Mouse (Mus musculus): ENCODE measurements at regions not wholly inside any gene's neighbourhood (a gene's known extent, or its start where the extent isn't known, plus 50 kb on each side); places are given as distances from the start of the nearest gene placed in this dataset.

DNA sequence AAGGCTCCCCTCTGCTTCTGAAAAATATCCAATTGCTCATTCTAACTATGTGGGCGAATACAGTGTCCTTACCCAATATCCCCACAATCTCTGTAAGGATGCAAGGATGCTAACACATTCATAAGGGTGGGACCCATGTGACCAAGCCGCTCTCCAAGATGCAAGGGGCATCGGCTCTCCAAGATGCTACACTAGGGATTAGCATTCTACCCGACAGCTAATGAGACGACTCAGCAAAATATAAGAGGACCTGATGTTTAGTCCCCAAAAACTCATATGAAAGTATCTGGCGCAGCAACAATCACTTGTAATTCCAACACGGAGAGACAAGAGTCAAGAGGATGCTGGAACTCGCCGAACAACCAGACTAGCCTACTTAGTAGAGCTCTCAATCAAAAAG is 299.6 kb upstream of the Jmjd1c start:
- ATAC-seq (replicated peaks; ENCODE audit: low FRiP score) (no peak), DNase-seq (ENCODE audit: low spot score) (no peak)
- H3K4me2 ChIP-seq: no peak overlapping the region
- no peak overlapping the region for H3K27ac ChIP-seq (ENCODE audit: low read depth, low read length)
- H3K4me1 ChIP-seq (replicated peaks; ENCODE audit: control insufficient read depth, insufficient read depth, low read length): no peaks in the 10 kb centered on the region
- 84% methylated on average over 9 of the region's 9 CpGs for WGBS
- no peaks in the 10 kb centered on the region for H3K36me3 ChIP-seq (ENCODE audit: control insufficient read depth, insufficient read depth, low read length)
- H3K9me3 ChIP-seq (ENCODE audit: control insufficient read depth, low read length): no peaks in the 10 kb centered on the region
- no peaks in the 10 kb centered on the region for H3K27me3 ChIP-seq (replicated peaks; ENCODE audit: control insufficient read depth, insufficient read depth, low read length)
- H3K9ac ChIP-seq (ENCODE audit: low read depth, low read length): no peak overlapping the region
- H3K4me3 ChIP-seq (ENCODE audit: low read depth, low read length): no peak overlapping the region

DNA sequence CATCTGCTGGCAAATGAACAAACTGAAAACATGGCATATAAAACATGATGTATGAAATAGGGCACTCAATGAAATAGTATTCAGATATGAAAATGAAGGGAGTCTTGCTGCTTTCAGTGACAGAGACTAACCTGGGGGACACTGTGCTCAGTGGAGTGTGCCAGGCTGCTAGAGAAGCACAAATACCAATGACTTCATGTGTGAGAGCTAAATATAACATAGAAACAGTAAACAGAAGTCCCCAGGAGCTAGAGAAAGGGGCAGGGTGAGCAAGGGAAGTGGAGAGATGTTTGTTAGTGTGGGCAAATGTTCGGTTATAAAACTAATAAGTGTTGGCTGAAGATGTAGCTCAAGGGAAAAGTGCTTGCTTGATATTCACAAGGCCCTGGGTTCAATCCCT is 293.2 kb upstream of the Jmjd1c start:
- Histone ChIP-seq H3K27ac (ENCODE audit: low read depth, low read length) (no peak overlapping the region), H3K9ac (ENCODE audit: low read depth, low read length) (no peak overlapping the region), H3K4me3 (ENCODE audit: low read depth, low read length) (no peak overlapping the region), H3K4me1 (replicated peaks; ENCODE audit: control insufficient read depth, insufficient read depth, low read length) (no peaks in the 10 kb centered on the region), H3K9me3 (ENCODE audit: control insufficient read depth, low read length) (no peaks in the 10 kb centered on the region), H3K36me3 (ENCODE audit: control insufficient read depth, insufficient read depth, low read length) (no peaks in the 10 kb centered on the region), H3K27me3 (replicated peaks; ENCODE audit: control insufficient read depth, insufficient read depth, low read length) (no peaks in the 10 kb centered on the region), H3K4me2 (no peak overlapping the region)
- WGBS: 84% methylated on average over 1 of the region's 1 CpGs
- DNase-seq (ENCODE audit: low spot score) (no peak), ATAC-seq (replicated peaks; ENCODE audit: low FRiP score) (no peak)

DNA sequence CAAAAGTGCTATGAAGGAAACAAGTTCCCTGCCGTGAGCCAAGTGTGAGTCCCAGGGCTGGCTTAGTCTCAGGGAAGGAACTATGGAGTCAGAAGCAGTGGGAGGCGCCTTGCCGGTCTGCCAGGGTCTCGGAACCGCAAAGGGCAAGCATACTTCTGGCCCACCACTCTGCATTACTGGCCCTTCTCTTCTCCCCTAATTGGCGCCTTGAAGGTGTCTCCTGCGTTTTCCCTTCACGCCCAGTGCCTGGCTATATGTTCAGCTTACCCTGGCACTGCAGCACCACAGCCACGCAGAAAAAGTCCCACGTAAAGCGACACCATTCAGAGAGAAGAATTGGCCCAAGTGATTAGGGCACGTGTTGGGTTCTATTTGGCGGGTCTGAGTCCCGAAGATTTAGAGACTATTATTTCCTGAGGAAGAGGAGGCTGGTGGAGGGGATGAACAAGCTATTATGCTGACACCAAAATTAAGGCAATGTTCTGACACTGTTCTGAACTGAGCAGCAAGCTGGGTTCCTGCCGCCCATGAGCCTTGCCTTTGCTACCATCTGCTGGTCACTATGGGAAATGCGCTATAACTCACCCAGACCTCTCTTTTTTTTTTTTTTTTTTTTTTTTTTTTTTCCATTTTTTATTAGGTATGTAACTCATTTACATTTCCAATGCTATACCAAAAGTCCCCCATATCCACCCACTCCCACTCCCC is 288.5 kb upstream of the Jmjd1c start:
- ATAC-seq (replicated peaks; ENCODE audit: low FRiP score) (no peak), DNase-seq (ENCODE audit: low spot score) (peak; percentile 31)
- H3K4me3 ChIP-seq (ENCODE audit: low read depth, low read length): no peak overlapping the region
- H3K9me3 ChIP-seq (ENCODE audit: control insufficient read depth, low read length): no peaks in the 10 kb centered on the region
- no peaks in the 10 kb centered on the region for H3K4me1 ChIP-seq (replicated peaks; ENCODE audit: control insufficient read depth, insufficient read depth, low read length)
- no peaks in the 10 kb centered on the region for H3K27me3 ChIP-seq (replicated peaks; ENCODE audit: control insufficient read depth, insufficient read depth, low read length)
- 46% methylated on average over 16 of the region's 16 CpGs for WGBS
- no peak overlapping the region for H3K9ac ChIP-seq (ENCODE audit: low read depth, low read length)
- H3K36me3 ChIP-seq (ENCODE audit: control insufficient read depth, insufficient read depth, low read length): no peaks in the 10 kb centered on the region
- no peak overlapping the region for H3K4me2 ChIP-seq
- no peak overlapping the region for H3K27ac ChIP-seq (ENCODE audit: low read depth, low read length)

DNA sequence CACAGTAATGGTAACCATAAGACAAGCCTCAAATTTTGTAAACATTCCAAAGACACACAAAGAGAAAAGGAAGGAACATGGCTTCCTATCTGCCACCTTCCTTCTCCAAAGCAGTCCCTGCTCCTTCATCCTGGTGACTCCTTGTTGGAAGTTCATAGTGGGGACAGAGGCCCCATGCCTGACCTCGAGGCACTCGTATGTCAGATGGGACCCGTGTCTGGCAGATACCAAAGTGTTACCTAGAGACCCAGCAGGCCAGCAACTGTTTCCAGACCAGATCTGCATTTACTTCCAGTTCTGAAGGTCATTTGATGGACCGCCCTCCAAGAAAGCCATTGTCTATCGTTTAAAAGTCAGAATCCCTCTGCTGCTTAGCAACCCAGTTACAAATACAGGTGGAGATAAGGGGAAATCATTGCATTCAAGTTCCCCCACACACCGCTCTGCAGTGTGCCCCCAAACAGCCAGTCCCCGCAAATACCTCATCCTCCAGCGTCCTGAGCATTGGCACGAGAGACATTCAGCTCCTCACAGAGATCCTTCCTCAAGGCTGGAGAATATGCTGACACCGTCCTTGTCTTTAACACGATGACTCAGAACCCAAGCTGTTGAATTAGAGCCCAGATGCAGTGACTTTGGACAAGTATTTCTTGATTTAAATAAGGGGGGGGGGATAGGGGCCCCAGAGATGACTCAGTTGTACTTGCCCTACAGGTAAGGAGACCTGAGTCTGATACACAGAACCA is 283.2 kb upstream of the Jmjd1c start:
- H3K27ac ChIP-seq (ENCODE audit: low read depth, low read length): no peak overlapping the region
- no peaks in the 10 kb centered on the region; the same call in 1 of the 2 replicates for H3K4me1 ChIP-seq (replicated peaks; ENCODE audit: control insufficient read depth, insufficient read depth, low read length)
- no peak overlapping the region for H3K4me2 ChIP-seq
- 73% methylated on average over 11 of the region's 11 CpGs for WGBS
- no peak overlapping the region for H3K9ac ChIP-seq (ENCODE audit: low read depth, low read length)
- no peaks in the 10 kb centered on the region for H3K36me3 ChIP-seq (ENCODE audit: control insufficient read depth, insufficient read depth, low read length)
- H3K27me3 ChIP-seq (replicated peaks; ENCODE audit: control insufficient read depth, insufficient read depth, low read length): no peaks in the 10 kb centered on the region
- H3K4me3 ChIP-seq (ENCODE audit: low read depth, low read length): no peak overlapping the region
- DNase-seq (ENCODE audit: low spot score) (peak; percentile 25), ATAC-seq (replicated peaks; ENCODE audit: low FRiP score) (no peak)
- no peaks in the 10 kb centered on the region for H3K9me3 ChIP-seq (ENCODE audit: control insufficient read depth, low read length)

DNA sequence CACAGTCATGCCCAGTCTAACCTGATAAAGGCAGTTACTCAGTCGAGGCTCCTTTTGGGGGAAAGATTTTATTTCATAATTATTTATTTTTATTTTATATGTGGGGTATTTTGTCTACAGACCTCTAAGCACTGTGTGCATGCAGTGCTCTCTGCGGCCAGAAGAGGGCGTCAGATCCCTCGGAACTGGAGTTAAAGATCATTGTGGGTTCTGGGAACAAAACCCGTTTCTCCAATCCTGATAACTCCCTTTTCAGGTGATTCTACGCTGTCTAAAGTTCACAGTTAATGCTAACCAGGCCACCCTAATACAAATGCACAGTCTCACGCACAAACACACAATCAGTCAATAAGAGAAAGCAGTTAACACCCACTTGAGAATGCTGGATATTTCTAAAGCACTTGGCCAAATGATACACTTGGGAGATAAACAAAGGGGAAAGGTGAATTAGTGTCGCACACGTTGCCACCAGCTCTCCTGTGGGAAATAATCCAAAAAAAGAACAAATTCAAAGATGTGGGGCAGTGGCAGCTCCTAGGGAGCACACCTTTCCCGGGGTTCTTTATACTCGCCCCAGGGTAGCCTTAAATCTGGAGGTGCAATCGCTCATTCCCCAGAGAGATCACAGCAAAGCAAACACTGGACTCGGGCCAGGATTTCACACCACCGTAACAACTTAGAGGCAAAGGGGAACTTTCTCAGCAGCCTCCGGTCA is 281.9 kb upstream of the Jmjd1c start:
- Histone ChIP-seq H3K27me3 (replicated peaks; ENCODE audit: control insufficient read depth, insufficient read depth, low read length) (no peaks in the 10 kb centered on the region), H3K36me3 (ENCODE audit: control insufficient read depth, insufficient read depth, low read length) (no peaks in the 10 kb centered on the region), H3K27ac (ENCODE audit: low read depth, low read length) (no peak overlapping the region), H3K9ac (ENCODE audit: low read depth, low read length) (no peak overlapping the region), H3K4me3 (ENCODE audit: low read depth, low read length) (peak overlapping the region; percentile 8; the same call in 1 of the 2 replicates), H3K9me3 (ENCODE audit: control insufficient read depth, low read length) (no peaks in the 10 kb centered on the region), H3K4me1 (replicated peaks; ENCODE audit: control insufficient read depth, insufficient read depth, low read length) (no peaks in the 10 kb centered on the region; the same call in 1 of the 2 replicates), H3K4me2 (peak overlapping the region; percentile 54)
- DNase-seq (ENCODE audit: low spot score) (peak; percentile 26), ATAC-seq (replicated peaks; ENCODE audit: low FRiP score) (peak; percentile 17; the same call in 1 of the 2 replicates)
- WGBS: 14% methylated on average over 15 of the region's 15 CpGs

DNA sequence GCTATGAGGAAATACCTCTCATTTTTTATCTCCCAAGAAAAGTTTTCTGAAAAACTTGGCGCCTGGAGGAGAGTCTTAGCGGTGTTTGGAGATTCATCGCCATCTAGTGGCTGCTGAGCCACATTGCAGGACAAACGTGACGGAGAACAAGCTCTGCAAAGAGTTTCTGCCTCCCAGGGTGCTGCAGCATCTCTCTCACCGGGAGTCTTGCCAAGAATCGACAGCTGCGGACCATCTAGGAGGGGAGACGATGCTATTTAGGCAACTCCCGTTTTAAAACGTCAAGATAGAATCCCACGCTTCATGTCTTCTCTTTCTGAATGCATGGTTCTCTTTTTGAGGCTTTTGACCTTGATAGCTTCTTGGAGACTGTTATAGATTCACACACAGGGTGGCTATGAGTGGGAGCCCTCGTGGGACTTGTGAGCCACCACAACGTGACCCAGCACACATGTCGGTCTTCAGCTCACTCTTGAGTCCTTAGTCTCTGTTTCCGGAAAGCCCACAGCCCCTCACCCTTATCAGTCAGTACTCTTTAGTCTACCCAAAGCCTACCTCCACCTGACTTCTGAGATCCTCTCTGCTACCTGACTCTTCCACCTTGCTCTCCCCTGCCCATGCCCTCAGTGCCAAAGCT is 281.2 kb upstream of the Jmjd1c start:
- WGBS: 10% methylated on average over 16 of the region's 16 CpGs

DNA sequence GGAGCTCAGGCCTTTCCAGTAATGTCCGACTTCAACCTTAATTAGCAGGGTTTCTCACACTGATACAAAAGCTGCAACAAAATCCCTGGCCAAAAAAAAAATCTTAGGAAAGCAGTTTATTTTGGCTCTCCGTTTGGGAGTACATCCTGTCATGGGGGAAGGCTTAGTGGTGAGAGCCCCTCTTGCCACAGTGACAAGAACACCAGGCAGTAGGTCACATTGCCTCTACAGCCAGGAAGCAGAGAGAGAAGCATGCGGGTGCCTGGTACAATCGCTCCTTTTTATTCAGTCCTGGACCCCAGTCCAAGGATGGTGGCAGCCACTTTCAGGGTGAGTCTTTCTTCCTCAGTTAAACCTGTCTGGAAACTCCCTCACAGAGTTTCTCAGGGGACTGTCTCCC is 280.0 kb upstream of the Jmjd1c start:
- WGBS: 71% methylated on average over 4 of the region's 4 CpGs
- ATAC-seq (replicated peaks; ENCODE audit: low FRiP score) (no peak), DNase-seq (ENCODE audit: low spot score) (no peak)
- Histone ChIP-seq H3K27me3 (replicated peaks; ENCODE audit: control insufficient read depth, insufficient read depth, low read length) (no peaks in the 10 kb centered on the region), H3K4me1 (replicated peaks; ENCODE audit: control insufficient read depth, insufficient read depth, low read length) (no peaks in the 10 kb centered on the region; the same call in 1 of the 2 replicates), H3K4me3 (ENCODE audit: low read depth, low read length) (no peak overlapping the region), H3K9ac (ENCODE audit: low read depth, low read length) (no peak overlapping the region), H3K27ac (ENCODE audit: low read depth, low read length) (no peak overlapping the region), H3K9me3 (ENCODE audit: control insufficient read depth, low read length) (no peaks in the 10 kb centered on the region), H3K4me2 (no peak overlapping the region), H3K36me3 (ENCODE audit: control insufficient read depth, insufficient read depth, low read length) (no peaks in the 10 kb centered on the region)

More for the DNA sequence above, 281.2 kb upstream of the Jmjd1c start:
- H3K9ac ChIP-seq (ENCODE audit: low read depth, low read length): no peak overlapping the region
- H3K4me1 ChIP-seq (replicated peaks; ENCODE audit: control insufficient read depth, insufficient read depth, low read length): no peaks in the 10 kb centered on the region; the same call in 1 of the 2 replicates
- peak overlapping the region; percentile 8; the same call in 1 of the 2 replicates for H3K4me3 ChIP-seq (ENCODE audit: low read depth, low read length)
- no peaks in the 10 kb centered on the region for H3K9me3 ChIP-seq (ENCODE audit: control insufficient read depth, low read length)
- H3K27ac ChIP-seq (ENCODE audit: low read depth, low read length): no peak overlapping the region
- DNase-seq (ENCODE audit: low spot score) (peak; percentile 67), ATAC-seq (replicated peaks; ENCODE audit: low FRiP score) (peak; percentile 46; the same call in 1 of the 2 replicates)
- peak overlapping the region; percentile 54 for H3K4me2 ChIP-seq
- no peaks in the 10 kb centered on the region for H3K36me3 ChIP-seq (ENCODE audit: control insufficient read depth, insufficient read depth, low read length)
- H3K27me3 ChIP-seq (replicated peaks; ENCODE audit: control insufficient read depth, insufficient read depth, low read length): no peaks in the 10 kb centered on the region

DNA sequence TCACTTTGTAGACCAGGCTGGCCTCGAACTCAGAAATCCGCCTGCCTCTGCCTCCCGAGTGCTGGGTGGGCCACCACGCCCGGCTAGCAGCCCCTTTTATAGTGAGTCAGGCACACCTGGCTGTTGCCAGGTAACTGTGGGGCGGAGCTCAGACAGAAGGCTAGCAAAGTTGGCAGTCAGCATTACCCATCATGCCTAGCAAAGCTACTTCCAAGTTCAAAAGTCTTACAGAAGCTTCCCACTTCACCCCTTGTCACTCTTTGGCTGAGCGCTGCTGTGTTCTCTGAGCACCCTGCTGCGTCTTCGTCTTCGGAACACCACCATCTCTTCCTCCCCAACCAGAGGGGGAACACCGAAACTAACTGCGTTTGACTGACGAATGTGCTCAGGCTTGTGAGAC is 279.1 kb upstream of the Jmjd1c start:
- no peaks in the 10 kb centered on the region; the same call in 1 of the 2 replicates for H3K4me1 ChIP-seq (replicated peaks; ENCODE audit: control insufficient read depth, insufficient read depth, low read length)
- ATAC-seq (replicated peaks; ENCODE audit: low FRiP score): no peak
- no peak overlapping the region for H3K27ac ChIP-seq (ENCODE audit: low read depth, low read length)
- H3K36me3 ChIP-seq (ENCODE audit: control insufficient read depth, insufficient read depth, low read length): no peaks in the 10 kb centered on the region
- no peaks in the 10 kb centered on the region for H3K9me3 ChIP-seq (ENCODE audit: control insufficient read depth, low read length)
- no peak for DNase-seq (ENCODE audit: low spot score)
- H3K9ac ChIP-seq (ENCODE audit: low read depth, low read length): no peak overlapping the region
- no peaks in the 10 kb centered on the region for H3K27me3 ChIP-seq (replicated peaks; ENCODE audit: control insufficient read depth, insufficient read depth, low read length)
- no peak overlapping the region for H3K4me3 ChIP-seq (ENCODE audit: low read depth, low read length)
- WGBS: 77% methylated on average over 13 of the region's 13 CpGs
- no peak overlapping the region for H3K4me2 ChIP-seq
